Mouse (Mus musculus) CH12F3 (cell line): ENCODE data around the gene Kctd10.

Source experiments
- in situ Hi-C: fragments of 300-500 bp; cut with MboI; formaldehyde crosslinking; loops from 2 replicates; pipeline ENCODE4 v1.14.3; 2020; ENCODE audit warnings: low sequenced_read_pairs

The Kctd10 gene

DNA sequence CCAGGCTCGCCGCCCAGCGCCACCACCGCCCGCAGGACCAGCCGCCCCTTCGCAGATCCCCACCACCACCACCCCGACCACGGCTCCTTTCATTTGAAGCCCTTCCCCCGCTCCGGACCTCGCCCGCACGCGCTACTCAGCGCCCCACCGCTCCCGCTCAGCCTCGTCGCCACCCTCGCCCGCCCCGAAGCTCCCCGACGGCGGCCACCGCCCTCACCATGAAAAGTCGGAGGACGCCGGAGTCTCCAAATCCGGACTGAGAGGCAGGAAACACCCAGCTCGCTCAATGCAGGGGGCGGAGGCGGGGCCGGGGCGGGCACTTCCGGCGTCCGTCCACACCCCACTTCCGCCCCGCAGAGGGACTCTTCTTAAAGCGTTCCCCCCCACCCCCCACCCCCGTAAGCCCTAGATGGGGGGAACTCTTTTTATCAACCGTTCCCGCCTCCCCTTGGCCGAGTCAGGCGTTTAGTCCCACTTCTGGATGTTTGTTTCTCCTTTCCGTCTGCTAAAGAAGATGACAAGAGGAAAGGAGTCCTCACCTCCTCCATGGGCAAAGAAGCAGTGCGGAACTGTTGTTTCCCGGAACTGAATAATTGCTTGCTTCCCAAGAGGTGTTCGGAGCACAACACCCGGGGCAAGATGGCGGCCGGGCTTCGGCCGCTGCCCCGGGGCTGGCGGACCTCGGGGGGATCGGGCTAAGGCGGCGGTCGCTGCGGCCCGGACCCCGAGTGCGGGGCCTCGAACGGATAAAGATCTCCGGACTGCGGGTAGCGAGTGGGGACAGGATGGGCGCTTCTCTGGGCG, at the start of gene Kctd10, which contains the start of gene Ube3b:
Kctd10 (minus strand) TSS at position 300 of the 804 bp plus-strand sequence.
Ube3b (plus strand) TSS at position 399 of the 804 bp plus-strand sequence.
- in situ Hi-C loops = no loop called here

DNA sequence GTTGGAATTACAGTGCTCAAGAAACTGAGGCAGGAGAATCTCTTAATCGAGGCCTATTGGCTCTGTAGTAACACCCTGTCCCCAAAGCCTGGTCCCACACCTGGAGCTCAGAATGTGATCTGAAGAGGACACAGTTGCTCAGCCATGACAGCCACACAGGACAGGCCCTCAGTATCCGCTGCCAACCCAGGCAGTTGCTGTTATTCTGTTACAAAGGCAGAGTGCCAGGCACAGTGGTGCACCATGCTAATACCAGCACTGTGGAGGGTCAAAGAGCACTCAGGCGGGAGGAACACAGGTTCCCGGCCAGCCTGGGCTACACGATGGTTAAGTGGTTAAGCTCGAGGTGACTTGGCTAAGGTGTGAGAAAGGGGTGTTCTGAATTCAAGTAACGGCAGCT, 49.5 kb upstream of the Kctd10 start:
- in situ Hi-C loops = no loop called here

DNA sequence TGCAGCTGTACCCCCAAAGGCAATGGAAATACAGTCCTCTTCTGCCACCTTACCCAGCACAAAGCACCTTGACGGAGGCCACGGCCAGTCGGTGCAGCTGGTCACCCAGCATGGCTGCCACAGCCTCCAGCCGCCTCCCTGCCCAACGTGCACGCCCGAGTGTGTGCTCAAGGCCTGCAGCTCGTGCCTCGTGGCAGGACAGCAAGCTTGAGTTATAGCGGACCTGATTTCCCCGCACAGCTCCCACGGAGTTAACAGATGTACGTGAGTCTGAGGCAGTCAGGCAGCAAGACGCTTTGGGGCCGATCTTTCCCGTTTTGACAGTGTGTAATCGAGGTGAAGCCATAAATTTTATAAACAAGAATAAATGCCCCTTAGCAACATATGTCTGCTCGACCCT, 48.3 kb upstream of the Kctd10 start:
- in situ Hi-C loops = no loop called here

DNA sequence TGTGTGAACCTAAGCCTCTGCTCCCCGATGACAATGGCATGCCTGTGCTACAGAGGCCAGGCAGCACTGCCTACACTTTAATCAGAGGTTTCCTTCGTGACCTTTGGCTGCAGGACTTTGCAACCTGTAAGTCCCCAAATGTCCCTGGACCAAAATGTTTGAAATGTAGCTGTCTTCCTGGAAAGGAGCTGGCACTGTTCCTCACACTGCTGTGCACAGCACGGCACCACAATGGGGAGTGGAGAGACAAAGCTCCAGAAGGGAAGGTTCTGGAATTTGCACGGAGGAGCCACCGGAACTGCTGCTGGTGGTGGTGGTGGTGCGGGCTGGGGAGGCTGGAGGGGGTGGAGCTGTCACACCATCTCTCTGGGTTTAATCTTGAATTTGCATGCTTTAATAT, 46.4 kb upstream of the Kctd10 start:
- in situ Hi-C loops = no loop called here

DNA sequence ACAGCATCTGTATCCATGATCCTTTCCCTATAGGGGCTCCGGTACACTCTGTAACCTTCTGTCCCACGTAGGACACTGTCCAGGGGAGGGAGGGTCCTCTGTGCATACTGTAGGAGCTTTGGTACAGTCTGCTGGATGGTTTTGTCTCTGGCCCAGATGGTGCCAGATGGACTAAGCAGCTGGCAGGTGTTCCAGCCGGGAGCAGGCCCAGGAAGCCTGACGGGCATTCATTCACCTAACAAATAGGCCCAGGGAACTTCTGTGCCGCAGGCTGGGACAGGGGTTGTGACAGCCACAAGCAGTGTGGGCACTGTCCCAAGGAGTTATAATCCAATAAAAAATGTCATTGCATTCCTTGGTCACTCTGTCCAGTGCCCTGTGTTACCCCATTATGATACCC, 43.7 kb upstream of the Kctd10 start:
- in situ Hi-C loops = no loop called here

DNA sequence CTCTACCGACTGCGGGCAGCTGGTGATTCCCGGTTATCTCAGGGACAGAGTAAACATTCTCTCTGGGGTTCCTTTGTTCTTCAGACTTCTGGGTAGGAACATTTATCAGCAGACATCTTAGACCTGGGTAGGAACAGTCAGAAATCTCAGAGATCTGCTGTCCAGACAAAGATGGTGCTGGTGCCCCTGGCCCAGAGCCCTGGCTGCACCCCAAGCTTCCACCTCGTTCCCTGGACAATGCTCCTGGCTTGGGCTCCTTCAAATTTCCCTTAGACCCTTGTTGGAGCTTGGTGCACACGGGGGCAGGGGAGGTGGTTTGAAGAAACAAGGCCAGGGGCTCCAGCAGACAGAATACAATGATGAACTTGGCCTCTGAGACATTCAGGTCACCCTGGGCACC, 42.3 kb upstream of the Kctd10 start:
- in situ Hi-C loops = no loop called here

DNA sequence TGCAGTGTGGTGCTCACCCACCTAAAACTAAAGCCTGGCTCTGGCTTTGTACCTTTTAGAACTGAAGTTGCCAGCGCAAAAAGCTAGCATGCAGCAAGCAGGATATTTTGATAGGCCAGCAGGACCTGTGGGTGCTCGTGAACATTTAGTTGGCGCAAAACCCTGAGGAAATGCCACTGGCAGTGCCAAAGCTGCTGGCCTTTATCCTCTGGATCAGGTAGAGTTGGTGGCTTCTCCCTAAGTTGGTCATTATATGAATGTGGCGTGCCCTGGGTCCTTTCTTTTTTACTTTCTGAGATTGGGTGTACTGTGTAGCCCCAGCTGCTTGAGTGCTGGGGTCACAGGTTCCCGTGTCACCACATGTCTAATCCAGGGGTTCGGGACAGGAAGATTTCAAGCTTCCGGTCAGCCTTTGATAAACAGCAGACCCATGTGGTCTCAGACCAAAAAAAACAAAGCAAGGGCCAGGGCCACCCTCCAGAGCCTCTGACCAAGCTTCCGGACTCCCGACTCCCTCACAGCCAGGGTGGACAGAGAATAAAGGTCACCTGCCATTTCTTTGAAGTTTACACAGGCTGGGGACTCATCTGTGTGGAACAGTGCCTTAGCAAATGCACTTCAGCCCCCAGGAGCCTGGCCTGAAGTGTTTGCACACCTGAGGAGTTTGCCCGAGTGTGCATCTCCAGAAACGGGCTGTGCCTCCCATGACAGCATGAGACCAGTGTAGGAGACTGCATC, 41.4 kb upstream of the Kctd10 start:
- in situ Hi-C loops = no loop called here

DNA sequence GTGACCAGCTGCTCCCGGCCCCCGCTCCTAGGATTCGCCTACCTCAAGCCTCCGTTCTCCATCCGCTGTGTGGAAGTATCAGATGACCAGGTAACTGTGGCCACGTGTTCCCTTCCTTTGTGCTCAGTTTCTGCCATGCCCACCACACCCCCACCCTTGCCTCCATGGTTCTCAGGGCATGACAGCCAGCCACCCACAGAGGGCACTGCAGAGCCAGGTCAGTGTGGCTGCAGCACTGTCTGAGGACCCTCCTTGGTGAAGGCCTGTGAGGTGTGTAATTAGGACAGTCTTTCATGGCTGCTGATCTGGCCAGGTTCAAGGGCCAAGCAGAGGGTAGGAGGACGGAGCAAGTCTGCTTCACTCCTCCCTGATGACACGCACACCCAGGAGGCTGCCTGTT, 38.2 kb upstream of the Kctd10 start:
- in situ Hi-C loops = no loop called here

DNA sequence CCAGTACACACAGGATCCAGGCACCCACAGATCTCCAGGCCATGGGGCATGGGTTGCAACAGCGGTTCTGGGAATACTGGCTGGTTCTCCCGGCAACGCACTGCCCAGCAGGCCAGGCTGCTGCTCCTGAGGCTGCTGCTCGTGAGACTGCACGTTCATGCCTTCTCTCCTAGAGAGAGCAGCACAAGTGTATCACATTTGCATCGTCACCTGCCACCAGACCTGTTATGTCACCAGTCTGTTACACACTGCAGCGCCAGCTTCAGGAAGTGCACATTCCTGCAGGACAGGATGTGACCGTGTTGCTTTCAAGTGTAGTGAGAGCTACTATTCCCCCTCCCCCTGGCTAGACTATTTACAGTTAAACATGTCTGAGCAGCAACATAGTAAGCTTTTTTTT, 36.5 kb upstream of the Kctd10 start:
- in situ Hi-C loops = no loop called here

DNA sequence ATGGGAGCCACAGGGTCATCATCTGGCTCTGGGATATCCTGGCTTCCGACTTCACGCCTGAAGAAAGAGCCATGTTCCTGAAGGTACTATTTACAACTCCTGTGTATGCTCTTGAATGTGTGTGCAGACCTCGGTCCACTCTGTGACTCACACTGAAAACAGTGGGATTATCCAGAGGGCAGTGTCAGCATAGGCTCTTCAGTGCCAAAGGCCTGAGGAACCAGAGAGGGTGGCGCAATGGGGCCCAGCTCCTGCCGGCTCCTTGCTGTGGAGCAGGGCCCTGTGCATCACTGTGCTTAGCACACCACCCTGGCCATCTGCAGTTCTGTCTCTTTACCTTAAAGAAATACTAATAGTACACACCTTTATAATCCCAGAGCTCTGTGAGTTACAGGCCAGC, 35.3 kb upstream of the Kctd10 start:
- in situ Hi-C loops = no loop called here

DNA sequence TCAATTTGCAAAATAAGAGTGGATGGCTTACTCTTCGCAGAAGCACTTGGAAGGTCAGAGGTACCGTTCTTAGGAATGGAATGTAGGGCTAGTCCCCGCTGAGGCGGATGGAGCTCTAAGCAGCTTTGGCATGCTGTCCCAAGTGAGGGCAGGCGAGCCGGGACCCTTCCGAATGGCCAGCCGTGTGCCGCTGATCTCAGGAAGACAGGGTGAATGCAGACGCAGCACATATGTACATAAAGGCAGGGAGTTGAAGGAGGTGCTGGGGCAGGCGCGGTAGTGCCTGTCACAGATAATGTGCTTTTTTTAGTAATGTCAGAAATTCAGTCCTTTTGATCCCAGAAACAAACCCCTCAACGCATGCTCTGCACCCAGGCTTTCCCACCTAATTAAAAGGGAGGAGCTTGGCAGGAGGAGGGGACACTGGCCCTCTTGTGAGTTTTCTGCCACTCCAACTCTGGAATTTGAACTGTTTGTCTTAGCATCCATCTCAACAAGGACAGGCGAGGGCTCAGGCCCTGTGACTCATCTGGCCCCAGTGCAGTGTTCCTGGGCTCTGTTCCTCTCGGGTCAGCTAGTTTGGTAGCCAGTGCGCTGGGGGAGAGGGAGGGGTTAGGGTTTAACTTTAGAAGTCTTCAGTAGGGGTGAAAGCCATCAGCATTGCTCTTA, 32.9 kb upstream of the Kctd10 start:
- in situ Hi-C loops = no loop called here

DNA sequence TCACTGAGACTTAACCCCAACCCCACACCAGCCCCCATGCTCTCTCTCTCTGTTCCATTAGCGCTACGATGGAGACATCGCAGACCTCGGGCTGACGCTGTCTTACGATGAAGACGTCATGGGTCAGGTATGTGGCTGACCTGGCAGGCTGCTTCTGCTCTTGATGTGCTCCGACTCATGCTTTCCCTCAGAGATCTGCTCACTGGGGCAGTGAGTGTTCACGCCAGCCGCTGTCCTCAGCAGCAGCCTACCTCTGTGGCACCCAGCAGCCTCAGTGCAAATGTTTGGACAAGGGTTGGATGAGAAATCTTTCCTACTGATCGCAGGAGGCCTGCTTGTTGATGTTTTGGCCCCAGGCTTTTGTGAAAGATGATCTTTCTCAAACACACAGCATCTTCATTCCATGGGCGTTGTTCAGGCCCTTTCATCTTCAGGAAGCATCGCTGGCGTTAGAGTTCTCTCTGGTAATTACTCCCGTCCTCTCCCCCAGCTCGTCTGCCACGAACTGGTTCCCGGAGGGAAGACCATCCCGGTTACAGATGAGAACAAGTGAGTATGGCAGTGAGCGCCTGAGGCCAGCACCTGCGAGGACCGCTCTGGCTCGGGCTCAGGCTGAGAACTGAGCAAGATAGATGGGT, 32.2 kb upstream of the Kctd10 start:
- in situ Hi-C loops = no loop called here

DNA sequence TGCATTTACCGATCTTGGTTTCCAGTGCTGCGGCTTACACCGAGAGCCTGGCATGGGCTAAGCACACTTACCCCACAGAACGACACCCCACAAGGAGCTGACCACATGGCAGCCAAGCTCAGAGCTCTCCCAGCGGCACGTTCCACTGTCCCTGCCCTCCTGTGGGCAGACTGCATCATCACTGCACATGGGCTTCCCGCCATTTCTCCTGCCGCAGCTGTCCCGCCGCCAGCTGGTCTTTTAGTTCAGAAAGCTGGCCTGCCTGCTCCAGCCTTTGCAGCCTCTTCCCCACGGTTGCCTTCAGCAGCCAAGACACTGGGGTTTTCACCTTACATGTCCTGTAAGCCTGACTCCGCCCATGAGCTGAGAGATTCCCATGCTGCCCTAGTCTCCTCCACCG, 30.1 kb upstream of the Kctd10 start:
- in situ Hi-C loops = no loop called here

DNA sequence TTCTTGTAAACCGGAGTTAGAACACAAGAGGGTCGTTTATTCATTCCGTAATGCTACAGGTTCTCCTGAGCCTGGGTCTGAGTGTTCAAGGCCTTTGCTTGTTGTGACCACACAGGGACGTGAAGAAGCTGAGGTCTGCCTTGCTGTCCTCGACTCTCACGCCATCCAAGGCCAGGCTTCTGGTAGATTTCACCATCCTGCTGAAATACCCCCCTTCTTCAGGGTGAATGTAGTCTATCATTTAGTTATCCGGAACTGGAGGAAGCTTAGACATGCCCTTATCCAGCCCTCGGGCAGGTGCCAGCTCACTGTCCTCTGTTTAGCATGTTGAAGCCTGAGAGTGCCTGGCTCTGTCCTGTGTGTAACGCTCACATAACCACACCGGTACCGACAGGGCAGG, 28.5 kb upstream of the Kctd10 start:
- in situ Hi-C loops = no loop called here

DNA sequence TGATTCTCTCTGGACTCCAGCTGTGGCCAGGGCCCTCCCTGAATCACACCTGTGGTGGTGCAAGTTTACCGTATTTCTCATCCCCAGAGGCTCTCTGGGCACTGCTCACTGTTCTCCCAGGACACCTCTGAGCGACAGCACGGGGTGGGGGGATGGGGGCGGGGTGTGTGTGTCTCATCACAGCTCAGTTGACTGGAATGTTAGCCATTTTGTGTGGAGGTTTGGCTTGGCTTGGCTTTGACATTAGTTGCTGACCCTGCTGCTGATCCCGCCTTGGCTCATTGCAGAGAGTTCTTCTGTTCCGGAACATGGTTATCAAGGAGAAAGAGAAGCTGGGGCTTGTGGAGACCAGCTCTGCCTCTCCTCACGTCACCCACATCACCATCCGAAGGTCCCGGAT, 27.5 kb upstream of the Kctd10 start:
- in situ Hi-C loops = no loop called here

DNA sequence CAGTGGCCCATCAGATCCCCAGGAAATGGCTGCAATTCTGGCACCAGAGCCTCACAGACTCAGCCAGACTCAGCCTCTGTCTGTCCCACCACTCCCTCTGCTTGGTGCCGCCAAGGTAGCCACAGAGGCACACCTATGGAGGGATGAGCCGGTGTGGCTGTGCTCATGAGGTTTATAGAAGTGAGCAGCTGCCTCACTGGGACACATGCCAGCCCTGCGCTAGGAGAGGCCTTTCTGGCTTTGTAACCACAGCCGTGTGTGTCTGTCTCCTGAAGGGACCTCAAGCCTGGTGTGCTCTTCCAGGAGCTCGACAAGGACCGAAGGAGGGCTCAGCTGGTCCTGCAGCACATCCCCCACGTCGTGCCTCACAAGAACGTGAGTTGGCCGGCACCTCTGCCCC, 27.0 kb upstream of the Kctd10 start:
- in situ Hi-C loops = no loop called here

DNA sequence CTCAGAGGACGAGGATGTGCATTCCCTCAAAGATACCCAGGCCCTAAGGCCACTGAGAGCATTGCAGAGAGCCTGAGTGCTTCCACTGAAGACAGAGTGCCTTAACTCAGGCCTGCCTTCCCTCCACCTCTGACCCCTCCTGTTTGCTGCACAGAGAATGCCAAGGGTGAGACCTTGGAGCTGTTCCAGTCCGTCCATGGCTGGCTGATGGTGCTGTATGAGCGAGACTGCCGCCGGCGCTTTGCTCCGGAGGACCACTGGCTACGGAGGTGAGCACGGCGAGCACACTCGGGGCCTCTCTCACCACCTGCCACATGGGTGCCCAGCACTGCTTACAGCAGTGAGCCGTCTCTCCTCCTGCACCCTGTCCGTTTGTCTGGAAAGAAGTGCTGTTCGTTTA, 26.3 kb upstream of the Kctd10 start:
- in situ Hi-C loops = no loop called here

DNA sequence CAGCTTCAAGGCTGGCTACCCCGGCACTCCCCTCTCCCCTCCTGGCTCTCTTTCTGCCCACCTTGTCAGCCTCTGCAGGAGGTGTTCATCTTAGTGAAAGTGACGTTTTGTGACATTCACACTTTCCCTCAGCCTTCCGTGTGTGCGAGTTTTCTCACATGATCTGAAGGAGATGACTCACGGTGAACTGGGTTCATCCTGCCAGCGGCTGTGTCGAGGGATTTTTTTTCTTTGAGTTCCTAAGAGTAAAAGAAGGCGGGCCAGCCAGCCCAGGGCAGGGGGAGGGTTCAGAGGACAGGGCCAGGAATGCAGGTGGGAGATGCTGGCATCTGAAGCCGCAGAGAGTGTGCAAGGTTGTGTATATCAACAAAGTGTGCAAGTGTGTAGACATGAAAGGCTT, 12.9 kb upstream of the Kctd10 start:
- in situ Hi-C loops = no loop called here

DNA sequence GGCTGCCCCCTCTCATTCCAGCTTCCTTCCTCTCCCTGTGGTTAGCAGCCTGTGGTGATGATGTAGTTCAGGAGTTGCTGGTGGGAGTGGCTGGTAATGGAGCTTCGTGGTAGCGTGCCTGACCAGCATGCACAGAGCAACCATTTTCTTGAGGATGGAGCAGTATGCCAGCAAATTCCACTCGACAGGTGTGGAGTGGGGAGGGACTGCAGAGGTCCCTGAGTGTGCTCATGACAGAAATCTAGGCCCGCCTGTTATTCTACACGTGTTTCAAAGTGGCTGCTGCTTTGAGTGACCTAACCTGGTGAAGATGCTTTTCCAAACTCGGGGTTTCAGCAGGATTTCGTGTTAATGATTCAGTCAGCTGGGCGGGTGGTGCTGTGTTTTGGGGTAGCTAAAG, 4.1 kb upstream of the Kctd10 start:
- in situ Hi-C loops = no loop called here

DNA sequence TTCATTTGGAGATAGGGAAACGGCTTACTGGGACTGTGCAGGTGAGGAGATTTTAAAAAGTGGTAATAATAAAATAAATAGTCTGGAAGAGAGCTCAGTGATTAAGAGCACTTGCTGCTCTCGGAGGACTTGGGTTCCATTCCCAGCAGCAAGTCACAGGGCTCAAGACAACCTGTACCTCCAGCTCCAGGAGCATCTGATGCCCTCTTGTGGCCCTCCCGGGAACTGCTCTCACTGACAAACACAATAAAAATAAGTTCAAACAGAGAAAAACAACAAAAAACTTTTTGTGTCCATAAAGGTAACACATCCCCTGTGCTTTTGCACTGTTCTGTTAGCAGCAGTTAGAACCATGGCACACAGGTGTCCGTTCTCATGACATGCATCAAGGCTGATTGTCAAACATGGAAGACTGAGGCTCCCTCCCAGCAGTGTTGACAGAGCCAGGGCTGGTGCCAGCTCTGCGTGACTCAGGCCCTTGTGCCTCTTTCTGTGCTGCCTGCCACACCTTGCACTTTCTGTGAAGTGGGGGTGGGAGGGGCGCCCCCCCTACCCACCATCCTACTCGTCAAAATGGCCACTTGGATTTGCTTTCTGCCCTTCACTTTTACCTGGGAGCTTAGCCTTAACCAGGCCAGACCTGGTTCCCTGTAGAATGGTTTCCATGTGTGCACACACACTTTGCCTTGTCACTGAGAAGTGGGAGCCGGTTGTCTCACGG, 3.0 kb upstream of the Kctd10 start:
- in situ Hi-C loops = no loop called here

DNA sequence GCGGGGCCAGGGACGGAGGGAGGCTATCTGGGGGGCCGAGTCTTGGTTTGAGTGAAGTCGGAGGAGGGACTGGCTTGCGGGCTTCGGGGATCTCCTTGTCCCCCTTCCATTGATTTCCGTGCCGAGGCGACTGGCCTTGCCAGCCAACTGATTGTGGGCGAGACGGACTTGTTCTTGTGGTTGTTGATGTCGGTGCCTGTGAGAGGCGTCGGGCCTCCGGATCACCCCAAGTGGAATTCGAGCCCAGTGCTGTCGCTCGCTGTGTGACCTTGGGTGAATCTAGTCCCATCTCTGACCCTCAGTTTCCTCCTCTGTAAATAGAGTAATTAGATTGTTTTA, 674 bp upstream of the Kctd10 start:
- in situ Hi-C loops = no loop called here
